Mouse (Mus musculus): ENCODE measurements around the gene Tollip. TPM values are rescaled to one million over a fixed set of nuclear protein-coding genes. Genes with fewer than 3 reads are reported as not detected.

The Tollip gene
- total RNA-seq, 2 experiments from 2014 or later = 30.1 to 34.3 TPM

Other genes starting within 250 kb of the Tollip start
- gene Muc2, start 228.2 kb downstream of the Tollip start, total RNA-seq (2021) = not detected
- not detected for gene Muc5ac, start 129.5 kb downstream of the Tollip start, total RNA-seq (2021)
- gene Muc5b, start 79.4 kb downstream of the Tollip start, total RNA-seq (2021) = not detected
- under 1 TPM; 0.09 to 0.19 TPM for gene Brsk2, start 31.2 kb upstream of the Tollip start, total RNA-seq (2021)
- 10 to 100 TPM; 49.6 to 51.8 TPM for gene Mob2, start 142.6 kb upstream of the Tollip start, total RNA-seq (2021)
- 10 to 100 TPM; 21.9 to 41.2 TPM for gene Dusp8, start 177.3 kb upstream of the Tollip start, total RNA-seq (2021)
- gene Gm45618, start 202.2 kb upstream of the Tollip start, total RNA-seq (2021) = not detected
- not detected for gene Gm39115, start 217.5 kb upstream of the Tollip start, total RNA-seq (2021)
- gene Gm45337, start 226.1 kb upstream of the Tollip start, total RNA-seq (2021) = not detected
- not detected for gene Gm29735, start 238.6 kb upstream of the Tollip start, total RNA-seq (2021)
- gene Gm4553, start 247.2 kb upstream of the Tollip start, total RNA-seq (2021) = not detected

All from gastrocnemius, adult 18-20 months (tissue).